Mouse (Mus musculus): ENCODE results near the gene Bdh1. TPM values are rescaled to one million over a fixed set of nuclear protein-coding genes. Genes with fewer than 3 reads are reported as not detected.

The Bdh1 gene
- polyA plus RNA-seq, 1 experiment from 2014 or later, result 1.9 TPM

GRCm38 (mm10) chr16:31415885-31416450 is 6.1 kb upstream of the Bdh1 start:
- Histone ChIP-seq H3K9me3 (ENCODE audit: low read length) (no peaks in the 10 kb centered on the region), H3K4me3 (ENCODE audit: low read depth, low read length) (no peak overlapping the region), H3K36me3 (ENCODE audit: insufficient read depth, low read length) (no peaks in the 10 kb centered on the region), H3K4me2 (replicated peaks; ENCODE audit: low read depth, low read length) (no peak overlapping the region), H3K9ac (replicated peaks; ENCODE audit: low read depth) (no peak overlapping the region), H3K4me1 (ENCODE audit: insufficient read depth, low read depth, low read length) (no peaks in the 10 kb centered on the region), H3K27ac (ENCODE audit: low read length) (no peak overlapping the region), H3K27me3 (replicated peaks; ENCODE audit: insufficient read depth, low read length) (no peaks in the 10 kb centered on the region)
- WGBS, result 53% methylated on average over 9 of the region's 9 CpGs
- DNase-seq (ENCODE audit: low spot score) (no peak), ATAC-seq (no peak)
- TF ChIP-seq CTCF (IDR thresholded peaks at IDR 0.05), result no peak
- TF ChIP-seq EP300 (IDR thresholded peaks at IDR 0.05), result no peak

GRCm38 (mm10) chr16:31418704-31419103 is 3.4 kb upstream of the Bdh1 start:
- Histone ChIP-seq H3K9ac (replicated peaks; ENCODE audit: low read depth) (no peak overlapping the region), H3K4me3 (ENCODE audit: low read depth, low read length) (no peak overlapping the region), H3K36me3 (ENCODE audit: insufficient read depth, low read length) (no peaks in the 10 kb centered on the region), H3K27ac (ENCODE audit: low read length) (no peak overlapping the region), H3K4me2 (replicated peaks; ENCODE audit: low read depth, low read length) (no peak overlapping the region), H3K9me3 (ENCODE audit: low read length) (no peaks in the 10 kb centered on the region), H3K4me1 (ENCODE audit: insufficient read depth, low read depth, low read length) (no peaks in the 10 kb centered on the region), H3K27me3 (replicated peaks; ENCODE audit: insufficient read depth, low read length) (no peaks in the 10 kb centered on the region)
- WGBS, result 69% methylated on average over 3 of the region's 3 CpGs
- DNase-seq (ENCODE audit: low spot score) (no peak), ATAC-seq (no peak)
- no peak for TF ChIP-seq EP300 (IDR thresholded peaks at IDR 0.05)
- TF ChIP-seq CTCF (IDR thresholded peaks at IDR 0.05), result no peak

GRCm38 (mm10) chr16:31419457-31419856 is 2.6 kb upstream of the Bdh1 start:
- H3K27ac ChIP-seq (ENCODE audit: low read length), result no peak overlapping the region
- no peak overlapping the region for H3K4me3 ChIP-seq (ENCODE audit: low read depth, low read length)
- no peak for ATAC-seq
- no peak overlapping the region for H3K9ac ChIP-seq (replicated peaks; ENCODE audit: low read depth)
- DNase-seq (ENCODE audit: low spot score), result no peak
- H3K9me3 ChIP-seq (ENCODE audit: low read length), result no peaks in the 10 kb centered on the region
- no peaks in the 10 kb centered on the region for H3K36me3 ChIP-seq (ENCODE audit: insufficient read depth, low read length)
- no peak for TF ChIP-seq CTCF (IDR thresholded peaks at IDR 0.05)
- no peak for TF ChIP-seq EP300 (IDR thresholded peaks at IDR 0.05)
- no peak overlapping the region for H3K4me2 ChIP-seq (replicated peaks; ENCODE audit: low read depth, low read length)
- no peaks in the 10 kb centered on the region for H3K27me3 ChIP-seq (replicated peaks; ENCODE audit: insufficient read depth, low read length)
- WGBS, result 52% methylated on average over 5 of the region's 5 CpGs
- H3K4me1 ChIP-seq (ENCODE audit: insufficient read depth, low read depth, low read length), result no peaks in the 10 kb centered on the region

- Histone ChIP-seq H3K9ac (replicated peaks; ENCODE audit: low read depth) (no peak overlapping the region), H3K27me3 (replicated peaks; ENCODE audit: insufficient read depth, low read length) (peaks cover 3% of the 10 kb centered on the region; the same call in 1 of the 2 replicates), H3K4me3 (ENCODE audit: low read depth, low read length) (no peak overlapping the region), H3K9me3 (ENCODE audit: low read length) (no peaks in the 10 kb centered on the region), H3K4me1 (ENCODE audit: insufficient read depth, low read depth, low read length) (no peaks in the 10 kb centered on the region), H3K4me2 (replicated peaks; ENCODE audit: low read depth, low read length) (no peak overlapping the region), H3K36me3 (ENCODE audit: insufficient read depth, low read length) (no peaks in the 10 kb centered on the region), H3K27ac (ENCODE audit: low read length) (no peak overlapping the region)
- ATAC-seq, result no peak
- no peak for DNase-seq (ENCODE audit: low spot score)
- TF ChIP-seq EP300 (IDR thresholded peaks at IDR 0.05) (no peak), CTCF (IDR thresholded peaks at IDR 0.05) (no peak)
- 65% methylated on average over 1 of the region's 1 CpGs for WGBS
Measured at GRCm38 (mm10) chr16:31422722-31423121, 642 bp downstream of the Bdh1 start.

GRCm38 (mm10) chr16:31423368-31423767 is 1.3 kb downstream of the Bdh1 start:
- no peak overlapping the region for H3K4me2 ChIP-seq (replicated peaks; ENCODE audit: low read depth, low read length)
- no peaks in the 10 kb centered on the region for H3K9me3 ChIP-seq (ENCODE audit: low read length)
- H3K9ac ChIP-seq (replicated peaks; ENCODE audit: low read depth), result no peak overlapping the region
- DNase-seq (ENCODE audit: low spot score) (no peak), ATAC-seq (no peak)
- H3K36me3 ChIP-seq (ENCODE audit: insufficient read depth, low read length), result no peaks in the 10 kb centered on the region
- H3K27me3 ChIP-seq (replicated peaks; ENCODE audit: insufficient read depth, low read length), result peaks cover 7% of the 10 kb centered on the region; the same call in 1 of the 2 replicates
- 83% methylated on average over 4 of the region's 4 CpGs for WGBS
- TF ChIP-seq EP300 (IDR thresholded peaks at IDR 0.05) (no peak), CTCF (IDR thresholded peaks at IDR 0.05) (no peak)
- peaks cover under 1% of the 10 kb centered on the region; the same call in 1 of the 2 replicates for H3K4me1 ChIP-seq (ENCODE audit: insufficient read depth, low read depth, low read length)
- no peak overlapping the region for H3K27ac ChIP-seq (ENCODE audit: low read length)
- no peak overlapping the region for H3K4me3 ChIP-seq (ENCODE audit: low read depth, low read length)

- WGBS, result 62% methylated on average over 4 of the region's 4 CpGs
- ATAC-seq, result no peak
- H3K27me3 ChIP-seq (replicated peaks; ENCODE audit: insufficient read depth, low read length), result peaks cover 12% of the 10 kb centered on the region; the same call in 1 of the 2 replicates
- TF ChIP-seq EP300 (IDR thresholded peaks at IDR 0.05) (no peak), CTCF (IDR thresholded peaks at IDR 0.05) (no peak)
- H3K4me3 ChIP-seq (ENCODE audit: low read depth, low read length), result no peak overlapping the region
- no peaks in the 10 kb centered on the region for H3K36me3 ChIP-seq (ENCODE audit: insufficient read depth, low read length)
- no peak overlapping the region for H3K9ac ChIP-seq (replicated peaks; ENCODE audit: low read depth)
- H3K4me2 ChIP-seq (replicated peaks; ENCODE audit: low read depth, low read length), result no peak overlapping the region
- peaks cover 10% of the 10 kb centered on the region; the same call in 1 of the 2 replicates for H3K4me1 ChIP-seq (ENCODE audit: insufficient read depth, low read depth, low read length)
- H3K27ac ChIP-seq (ENCODE audit: low read length), result no peak overlapping the region
- H3K9me3 ChIP-seq (ENCODE audit: low read length), result no peaks in the 10 kb centered on the region
- no peak for DNase-seq (ENCODE audit: low spot score)
Measured at GRCm38 (mm10) chr16:31424416-31425187, 2.5 kb downstream of the Bdh1 start.

Data from lung, postnatal 0 days (tissue).